Comparison of ENCODE assay signal across 19 mouse cellular contexts in genomic region chr6:115241131-115241699, GRCm38 (mm10). TPM values are rescaled to one million over a fixed set of nuclear protein-coding genes. Genes with fewer than 3 reads are reported as not detected.
A peak's percentile ranks its signal among the peaks of the same experiment; 100 is the strongest.
DNase-seq lines count a peak whose midpoint lies in the region; ATAC-seq and TF ChIP-seq lines count a peak whose summit lies in the region.
"Had no signal": no experiment of that assay in that cellular context is flagged by ENCODE, and none has a peak within 500 bp of the region (broad histone marks: within the 10 kb centered on the region; RNA-seq: fewer than 3 reads in every experiment).

No protein-coding gene starts in this region.

- H3K27ac ChIP-seq in heart, embryonic 16.5 days (ENCODE audit: low read length) = no peak overlapping the region
- H3K27ac ChIP-seq in lung, embryonic 15.5 days = 0 out of 2 replicates have a peak overlapping the region, but pooled peaks have one; percentile 6
- peak overlapping the region; percentile 99 for H3K27ac ChIP-seq in brown adipose tissue, adult 24 weeks (replicated peaks; ENCODE audit: low read depth, low read length)
- H3K27ac ChIP-seq: embryonic facial prominence, embryonic 13.5 days; left cerebral cortex, adult 2 months had no signal

- H3K27me3 ChIP-seq in heart, embryonic 16.5 days (ENCODE audit: control insufficient read depth, insufficient read depth, low read length) = peaks cover 69% of the 10 kb centered on the region
- no peaks in the 10 kb centered on the region for H3K27me3 ChIP-seq in lung, embryonic 15.5 days
- H3K27me3 ChIP-seq: hindbrain, embryonic 13.5 days had no signal

- H3K4me3 ChIP-seq in heart, embryonic 16.5 days (ENCODE audit: low read length) = no peak overlapping the region
- no peak overlapping the region for H3K4me3 ChIP-seq in lung, embryonic 15.5 days
- H3K4me3 ChIP-seq in lung, adult 2 months (replicated peaks; ENCODE audit: extremely low read depth, low read depth, low read length) = no peak overlapping the region
- no peak overlapping the region for H3K4me3 ChIP-seq in brown adipose tissue, adult 24 weeks (ENCODE audit: insufficient read depth, low read depth, low read length)
- H3K4me3 ChIP-seq: embryonic facial prominence, embryonic 13.5 days; hindbrain, embryonic 13.5 days; left cerebral cortex, adult 2 months had no signal

- TF ChIP-seq CTCF in lung, adult 2 months (IDR thresholded peaks at IDR 0.05; ENCODE audit: insufficient read depth, low read length) = no peak

- no peak for TF ChIP-seq POLR2A in lung, adult 2 months (IDR thresholded peaks at IDR 0.05; ENCODE audit: borderline replicate concordance, extremely low read depth, low read depth, low read length)

- ATAC-seq in heart, embryonic 16.5 days (replicated peaks; ENCODE audit: extremely low read depth, insufficient read depth, low FRiP score) = peak; percentile 39; the same call in 1 of the 2 replicates
- ATAC-seq in lung, embryonic 15.5 days (ENCODE audit: borderline replicate concordance, extremely low read depth, low FRiP score, low TSS enrichment) = peak; percentile 73; the same call in 1 of the 2 replicates

- H3K4me1 ChIP-seq in heart, embryonic 16.5 days (ENCODE audit: control insufficient read depth, insufficient read depth, low read length) = peaks cover 9% of the 10 kb centered on the region; the same call in 1 of the 2 replicates
- peaks cover 10% of the 10 kb centered on the region; the same call in 1 of the 2 replicates for H3K4me1 ChIP-seq in lung, embryonic 15.5 days
- H3K4me1 ChIP-seq in lung, adult 2 months (ENCODE audit: control insufficient read depth, insufficient read depth, low read length) = 0 out of 2 replicates have a peak, but pooled peaks cover 3% of the 10 kb centered on the region
- H3K4me1 ChIP-seq in brown adipose tissue, adult 24 weeks (ENCODE audit: control insufficient read depth, insufficient read depth, insufficient read length, low read length) = peaks cover 45% of the 10 kb centered on the region
- H3K4me1 ChIP-seq: hindbrain, embryonic 13.5 days had no signal

- no peak overlapping the region for H3K9ac ChIP-seq in heart, embryonic 16.5 days (ENCODE audit: low read length)
- H3K9ac ChIP-seq in lung, embryonic 15.5 days = no peak overlapping the region
- H3K9ac ChIP-seq: embryonic facial prominence, embryonic 13.5 days; hindbrain, embryonic 13.5 days had no signal

- no peaks in the 10 kb centered on the region for H3K9me3 ChIP-seq in heart, embryonic 16.5 days (replicated peaks; ENCODE audit: control insufficient read depth, low read length)
- no peaks in the 10 kb centered on the region for H3K9me3 ChIP-seq in lung, embryonic 15.5 days
- H3K9me3 ChIP-seq: embryonic facial prominence, embryonic 13.5 days; hindbrain, embryonic 13.5 days had no signal

- intact Hi-C loops in heart, postnatal 25 days (cut with DNase I) = no loop called here

- WGBS in heart, embryonic 16.5 days = 30% methylated on average over 3 of the region's 3 CpGs
- 29% methylated on average over 3 of the region's 3 CpGs for WGBS in lung, embryonic 15.5 days
- WGBS in lung, adult 2 months = 72% methylated on average over 3 of the region's 3 CpGs

- DNase-seq in cerebellum, postnatal 10 days = peak; percentile 42 to 57
- no peak for DNase-seq in cerebellum, postnatal 4 days (ENCODE audit: low spot score in 2 of 2)
- DNase-seq in heart, postnatal 25 days (ENCODE audit: low spot score) = no peak
- DNase-seq in lung, adult 2 months = no peak
- DNase-seq in frontal cortex, adult 2 months (ENCODE audit: extremely low spot score in 1 of 2, low spot score in 1 of 2) = no peak
- DNase-seq: adrenal gland, adult 2 months; kidney, adult 8-10 months; liver; right cerebral cortex, adult 18-20 months had no signal

- H3K36me3 ChIP-seq in heart, embryonic 16.5 days (ENCODE audit: control insufficient read depth, insufficient read depth) = no peaks in the 10 kb centered on the region
- H3K36me3 ChIP-seq in lung, embryonic 15.5 days = no peaks in the 10 kb centered on the region
- H3K36me3 ChIP-seq: embryonic facial prominence, embryonic 13.5 days had no signal

- no peak overlapping the region for H3K4me2 ChIP-seq in heart, embryonic 16.5 days (ENCODE audit: low read depth, low read length)
- no peak overlapping the region for H3K4me2 ChIP-seq in lung, embryonic 15.5 days
- H3K4me2 ChIP-seq: embryonic facial prominence, embryonic 13.5 days; hindbrain, embryonic 13.5 days had no signal

RNA-seq across cellular contexts. Expression of gene Timp4, which starts 10.8 kb away (rescaled TPM):
- 1.1 and 1.3 TPM in 2 replicates for polyA plus RNA-seq in heart, embryonic 16.5 days (2015; fragmentation: Nextera tagmentation; extraction: Ambion mirVana)
- 10 to 100 TPM; 29.7 to 32.7 TPM for total RNA-seq in heart, postnatal 25 days (2021)
- polyA plus RNA-seq in lung, embryonic 15.5 days (2015; fragmentation: Nextera tagmentation; extraction: Ambion mirVana) = 2.4 and 2.7 TPM in 2 replicates
- 3.1 and 4.0 TPM in 2 replicates for polyA plus RNA-seq in lung, adult 2 months (2012; rRNA removed)
- 11.1 and 36.6 TPM in 2 replicates for polyA plus RNA-seq in brown adipose tissue, adult 24 weeks (2012; ENCODE audit: insufficient read depth, insufficient read length, missing spikeins)
- polyA plus RNA-seq in frontal cortex, adult 2 months (2012; rRNA removed) = 19.8 and 25.9 TPM in 2 replicates
- total RNA-seq: megakaryocyte progenitor cell, adult 5-6 weeks; monocyte, adult 5-6 weeks had no signal

RNA-seq across cellular contexts. Expression of gene Gm17482, which starts 14.1 kb away (rescaled TPM):
- polyA plus RNA-seq in heart, embryonic 16.5 days (2015; fragmentation: Nextera tagmentation; extraction: Ambion mirVana) = not detected in 2 replicates
- not detected for total RNA-seq in heart, postnatal 25 days (2021)
- not detected in 2 replicates for polyA plus RNA-seq in lung, embryonic 15.5 days (2015; fragmentation: Nextera tagmentation; extraction: Ambion mirVana)
- polyA plus RNA-seq in lung, adult 2 months (2012; rRNA removed) = not detected in 2 replicates
- polyA plus RNA-seq in brown adipose tissue, adult 24 weeks (2012; ENCODE audit: insufficient read depth, insufficient read length, missing spikeins) = not detected in 2 replicates
- not detected in 2 replicates for polyA plus RNA-seq in frontal cortex, adult 2 months (2012; rRNA removed)
- total RNA-seq: adrenal gland, adult 2 months; gastrocnemius, adult 8-10 months; left cerebral cortex, adult 2 months; megakaryocyte progenitor cell, adult 5-6 weeks; monocyte, adult 5-6 weeks had no signal
- polyA plus RNA-seq: adrenal gland, adult 2 months; embryonic facial prominence, embryonic 13.5 days; forebrain, embryonic 11.5 days; hindbrain, embryonic 13.5 days had no signal

Comparison
In these comparisons a context has a peak if more than half of its experiments do, and no peak if none do; other contexts are left out.
1. DNase-seq: peak in cerebellum, postnatal 10 days (2 of 2); none in cerebellum, postnatal 4 days (0 of 2), heart, postnatal 25 days (single experiment), lung, adult 2 months (single experiment) and frontal cortex, adult 2 months (0 of 2).